Mouse (Mus musculus) gastrocnemius, adult 8-10 months (tissue): ENCODE results near the gene Megf11. TPM values are rescaled to one million over a fixed set of nuclear protein-coding genes. Genes with fewer than 3 reads are reported as not detected.
A peak's percentile ranks its signal among the peaks of the same experiment; 100 is the strongest.
"Not testable (repeated sequence)": the region's sequence is repeated elsewhere in the genome, so short reads cannot be mapped to it uniquely, and the experiment has no call there.

Experiments used
- DNase-seq, 2 experiments: peaks; one replicate each; pipeline ENCODE4 v3.0.0; 2022; ENCODE audit warnings: low spot score in 2 of 2
- total RNA-seq, 4 experiments: library from RNA; stranded (reverse); gene quantifications; 2 replicates each; pipeline ENCODE4 v1.2.4; 2022

The Megf11 gene
- total RNA-seq, 4 experiments from 2014 or later, result 0.05 to 0.13 (median 0.07) TPM

- DNase-seq, result no peak
Observed at GRCm38 (mm10) chr9:64697006-64697405, 311.6 kb downstream of the Megf11 start.

GRCm38 (mm10) chr9:64697677-64698076, 312.3 kb downstream of the Megf11 start:
- no peak for DNase-seq

- DNase-seq, result no peak
Observed at GRCm38 (mm10) chr9:64698586-64698985, 313.2 kb downstream of the Megf11 start.

GRCm38 (mm10) chr9:64700451-64701311, 315.3 kb downstream of the Megf11 start:
- no peak for DNase-seq

- no peak for DNase-seq
Observed at GRCm38 (mm10) chr9:64701651-64702050, 316.2 kb downstream of the Megf11 start.

DNA sequence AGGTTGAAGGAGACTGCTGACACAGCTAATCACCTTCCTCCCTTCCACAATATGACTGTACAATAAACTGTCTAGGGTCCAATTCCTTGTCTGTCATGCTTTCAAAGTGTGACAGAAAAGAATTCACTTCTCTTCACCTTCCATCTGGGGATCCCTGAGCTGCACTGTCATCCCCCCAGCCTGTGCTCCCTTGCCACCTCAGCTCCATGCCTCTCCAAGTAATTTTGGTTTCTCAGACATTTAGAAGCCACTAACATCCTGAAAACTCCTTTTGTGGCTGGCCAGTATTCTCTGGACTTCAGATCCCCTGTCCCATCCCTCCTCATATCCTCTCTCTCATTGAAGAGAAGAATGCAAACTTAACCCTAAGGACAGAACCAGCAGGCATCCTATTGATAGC, 317.0 kb downstream of the Megf11 start:
- no peak for DNase-seq

DNA sequence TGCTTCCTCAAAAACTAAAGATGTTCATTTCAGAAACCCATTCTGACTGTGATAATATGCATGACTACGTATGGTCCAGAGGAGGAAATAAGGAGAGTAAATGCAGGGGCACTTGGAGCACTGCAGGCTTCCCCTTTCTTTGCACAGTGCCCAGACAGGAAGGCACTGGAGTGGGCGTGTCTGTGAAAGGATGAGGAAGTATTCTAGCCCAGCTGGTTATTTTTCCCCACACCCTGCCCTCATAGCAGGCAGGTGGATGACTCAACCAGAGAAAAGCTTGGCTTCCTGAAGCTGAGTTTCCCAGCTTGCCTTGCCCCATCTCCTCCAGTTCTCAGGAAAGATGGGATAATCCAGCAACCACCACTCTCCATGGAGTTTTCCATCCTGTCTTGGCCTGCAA, 317.5 kb downstream of the Megf11 start:
- no peak for DNase-seq

DNA sequence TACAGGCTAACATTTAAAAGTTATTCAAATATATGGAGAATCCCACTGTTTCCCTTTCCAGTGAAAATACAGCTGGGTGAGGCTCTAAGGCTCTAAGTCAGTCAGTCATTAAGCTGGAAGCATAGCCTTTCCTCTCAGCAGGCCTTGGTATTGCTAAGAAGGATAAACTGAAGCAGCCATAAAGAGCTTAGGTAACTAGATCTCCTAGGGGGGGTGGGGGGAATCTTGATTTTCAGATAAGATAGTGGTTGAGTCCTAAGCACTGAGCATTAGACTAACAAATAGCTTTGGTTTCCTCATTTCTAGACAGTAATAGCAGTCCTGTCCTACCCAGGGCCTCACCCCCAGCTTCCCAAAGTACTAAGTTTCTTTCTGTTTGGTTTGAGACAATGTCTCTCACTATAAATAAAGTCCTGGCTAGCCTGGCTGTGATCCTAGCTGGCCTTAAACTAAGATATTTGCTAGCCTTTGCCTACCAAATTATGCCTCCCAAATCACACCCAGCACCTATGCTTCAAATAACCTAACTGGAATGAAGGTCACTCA, 318.1 kb downstream of the Megf11 start:
- DNase-seq, result no peak

- no peak for DNase-seq
Observed at GRCm38 (mm10) chr9:64704073-64704840, 318.8 kb downstream of the Megf11 start.

- DNase-seq, result not testable (repeated sequence)
Observed at GRCm38 (mm10) chr9:64710291-64710690, 324.9 kb downstream of the Megf11 start.

GRCm38 (mm10) chr9:64719526-64720163, 334.2 kb downstream of the Megf11 start:
- DNase-seq, result no peak

DNA sequence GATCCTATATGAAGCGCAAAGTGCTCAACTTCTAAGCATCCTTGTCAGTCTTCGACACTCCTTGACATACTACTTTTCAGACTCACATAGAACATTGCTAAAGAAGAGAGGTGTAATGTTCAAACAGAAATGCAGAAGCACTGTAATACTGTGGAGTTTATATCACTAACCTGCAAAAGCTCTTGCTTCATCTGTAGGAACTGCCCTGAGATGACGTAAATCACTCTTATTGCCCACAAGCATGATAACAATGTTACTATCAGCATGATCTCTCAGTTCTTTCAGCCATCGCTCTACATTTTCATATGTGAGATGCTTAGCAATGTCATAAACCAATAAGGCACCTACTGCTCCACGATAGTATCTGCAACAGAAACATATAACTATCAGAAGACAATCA, 341.0 kb downstream of the Megf11 start:
- DNase-seq, result no peak

GRCm38 (mm10) chr9:64731029-64731560, 345.7 kb downstream of the Megf11 start:
- DNase-seq, result no peak

- no peak for DNase-seq
Observed at GRCm38 (mm10) chr9:64734166-64734565, 348.7 kb downstream of the Megf11 start.

- DNase-seq, result not testable (repeated sequence)
Observed at GRCm38 (mm10) chr9:64734992-64735391, 349.6 kb downstream of the Megf11 start.

DNA sequence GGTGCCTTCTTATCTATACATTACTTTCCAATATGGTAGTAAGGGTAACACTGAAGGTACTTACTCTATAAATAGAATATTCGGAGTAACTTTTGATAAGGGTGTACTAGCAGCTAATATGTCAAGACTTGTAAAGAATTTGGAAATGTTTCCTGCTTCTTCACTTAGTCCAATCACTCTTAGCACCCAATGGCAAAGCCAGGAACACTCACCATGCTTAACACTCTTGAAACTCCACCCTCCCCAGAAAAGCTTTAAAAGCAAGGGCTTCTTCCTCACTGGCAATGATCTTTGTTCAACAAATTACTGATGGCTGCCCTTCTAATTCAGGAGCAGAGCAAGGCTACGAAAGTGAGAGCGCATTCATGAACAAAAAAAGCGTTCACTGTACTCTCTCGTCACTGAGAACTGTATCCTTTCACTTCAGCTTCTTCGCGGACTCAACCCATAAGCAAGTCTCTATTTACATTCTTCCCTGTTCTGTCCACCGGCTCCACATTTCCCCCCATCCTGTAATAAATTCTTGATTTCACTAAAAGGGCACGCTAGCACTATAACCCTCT, 350.7 kb downstream of the Megf11 start:
- no peak for DNase-seq

DNA sequence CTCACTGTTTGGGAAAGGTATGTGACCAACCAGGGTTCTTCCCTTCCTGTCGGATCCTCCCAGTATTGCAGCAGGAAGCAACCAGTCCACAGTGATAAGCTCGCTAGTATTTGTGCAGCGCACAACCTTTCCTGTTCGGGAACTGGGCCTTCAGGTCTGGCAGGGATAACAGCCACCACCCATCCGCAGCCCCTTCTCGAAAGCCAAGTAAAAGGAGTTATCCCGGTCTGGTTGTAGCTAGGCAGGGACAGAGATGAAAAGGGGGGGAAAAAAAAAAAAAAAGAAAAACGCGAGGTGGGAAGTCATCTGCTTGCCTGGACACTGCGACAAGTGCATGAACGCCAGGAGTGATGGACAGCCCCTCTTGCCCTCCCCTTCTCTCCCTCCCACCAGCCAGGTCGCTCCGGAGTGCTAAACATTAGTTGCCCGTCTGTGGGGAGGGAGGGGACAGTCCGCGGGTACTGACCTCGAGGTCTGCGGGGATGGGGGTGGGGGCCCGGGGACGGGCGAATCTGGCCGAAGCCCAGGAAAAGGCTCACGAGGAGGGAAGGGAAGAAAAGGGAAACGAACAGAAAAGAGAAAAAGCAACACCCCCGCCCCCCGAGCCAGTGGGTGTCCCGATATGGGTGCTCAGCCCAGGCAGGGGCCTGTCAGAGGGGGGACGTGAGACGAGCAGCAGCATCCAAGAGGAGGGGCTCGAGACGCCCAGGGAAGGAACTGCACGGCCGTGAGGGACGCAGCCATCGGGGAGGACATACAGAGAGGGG, 351.4 kb downstream of the Megf11 start:
- DNase-seq, result peak; percentile 19 to 24

DNA sequence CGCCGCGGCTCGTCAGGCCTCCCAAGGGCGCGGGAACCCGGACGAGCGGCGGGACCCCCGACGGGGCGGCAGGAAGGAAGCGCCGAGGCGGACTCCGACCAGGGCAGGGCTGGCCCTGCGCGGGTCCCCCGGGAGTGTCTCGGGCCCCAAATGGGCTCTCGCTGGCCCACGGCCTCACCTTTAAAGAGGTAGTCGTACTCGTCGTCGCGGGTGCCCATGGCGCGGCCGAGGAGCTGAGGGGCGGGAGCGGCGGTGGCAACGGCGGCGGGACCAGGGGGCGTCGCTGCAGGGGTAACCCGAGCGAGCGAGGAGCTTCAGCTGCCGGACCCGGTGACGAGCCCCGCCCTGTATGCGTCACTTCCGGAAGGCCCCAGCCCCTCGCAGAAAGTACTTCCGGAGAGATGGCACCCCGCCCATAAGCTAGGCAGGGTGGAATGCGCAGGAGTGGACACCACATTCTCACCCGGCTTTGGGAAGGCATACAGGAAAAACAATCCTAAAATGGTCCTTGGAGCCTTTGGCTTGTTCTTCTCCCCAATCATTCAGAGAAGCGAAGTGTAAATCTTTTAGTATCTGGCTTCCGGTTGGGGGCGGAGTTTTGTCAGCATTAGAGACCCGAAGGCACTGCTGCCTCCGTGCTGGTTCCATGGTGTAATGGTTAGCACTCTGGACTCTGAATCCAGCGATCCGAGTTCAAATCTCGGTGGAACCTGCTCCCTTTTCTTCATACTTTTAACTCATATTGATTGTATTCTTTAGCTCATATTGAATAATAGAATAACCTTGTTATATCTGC, 352.2 kb downstream of the Megf11 start, which contains the start of gene Rab11a:
TSS of gene Rab11a (minus strand) at position 353 of the 796 bp plus-strand sequence.
- peak; percentile 94 to 95 for DNase-seq

DNA sequence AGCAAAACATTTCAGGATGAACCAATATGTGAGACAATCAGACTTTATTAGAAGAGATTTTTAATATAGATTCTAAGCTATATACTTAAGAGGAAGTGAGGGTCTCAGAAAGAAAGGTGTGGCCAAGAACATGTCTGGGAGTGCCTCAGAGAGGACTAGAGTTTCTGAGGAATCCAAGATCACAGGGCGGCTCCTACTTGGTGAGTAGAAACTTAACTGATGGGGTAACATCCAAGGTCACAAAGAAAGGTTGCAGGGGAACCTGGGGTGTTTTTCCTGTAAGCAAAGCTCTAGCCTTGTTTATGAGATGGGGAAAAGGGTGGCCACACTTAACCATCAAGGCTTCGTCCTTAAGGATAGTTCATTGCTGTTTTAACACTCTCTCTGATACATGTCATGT, 353.6 kb downstream of the Megf11 start:
- no peak for DNase-seq
